ENCODE assay signal across 29 mouse cellular contexts in the genomic region with DNA sequence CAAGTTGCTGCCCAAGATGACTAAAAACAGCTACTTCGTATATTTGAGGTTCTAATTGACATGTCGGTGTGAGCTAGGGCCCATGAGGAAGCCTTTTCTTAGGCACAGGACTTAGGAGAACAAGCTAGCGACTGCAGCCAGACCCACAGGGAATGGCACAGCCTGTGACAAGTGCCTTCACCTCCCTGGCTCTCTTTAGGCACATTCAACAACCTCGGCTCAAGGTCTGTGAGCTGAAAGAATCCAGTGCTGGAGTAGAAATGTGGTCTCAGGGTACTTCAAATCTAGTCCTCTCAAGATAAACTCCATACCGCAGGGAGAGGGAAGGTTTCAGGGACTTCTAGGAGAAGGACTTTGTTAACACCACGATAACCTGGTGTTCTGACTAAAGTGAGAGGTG.
DNase-seq lines count a peak whose midpoint lies in the region; ATAC-seq and TF ChIP-seq lines count a peak whose summit lies in the region.
"Had no signal": no experiment of that assay in that cellular context is flagged by ENCODE, and none has a peak within 500 bp of the region (broad histone marks: within the 10 kb centered on the region; RNA-seq: fewer than 3 reads in every experiment).

No protein-coding gene starts in this region.

- no peaks in the 10 kb centered on the region for H3K27me3 ChIP-seq in intestine, embryonic 16.5 days (replicated peaks; ENCODE audit: control insufficient read depth, insufficient read depth, low read length)
- H3K27me3 ChIP-seq in intestine, embryonic 15.5 days (replicated peaks), result no peaks in the 10 kb centered on the region
- no peaks in the 10 kb centered on the region; the same call in 1 of the 2 replicates for H3K27me3 ChIP-seq in lung, embryonic 14.5 days (ENCODE audit: insufficient read depth, low read length)
- H3K27me3 ChIP-seq in lung, embryonic 16.5 days (ENCODE audit: control insufficient read depth, insufficient read depth, low read depth, low read length), result no peaks in the 10 kb centered on the region
- no peaks in the 10 kb centered on the region for H3K27me3 ChIP-seq in forebrain, postnatal 0 days (ENCODE audit: insufficient read depth, low read length)
- H3K27me3 ChIP-seq: CH12.LX; embryonic facial prominence, embryonic 13.5 days; embryonic facial prominence, embryonic 15.5 days; forebrain, embryonic 12.5 days; Patski had no signal

- H3K4me3 ChIP-seq in intestine, embryonic 16.5 days (ENCODE audit: low read length), result no peak overlapping the region
- H3K4me3 ChIP-seq in intestine, embryonic 15.5 days (replicated peaks), result no peak overlapping the region
- H3K4me3 ChIP-seq in lung, embryonic 14.5 days (ENCODE audit: low read depth, low read length), result no peak overlapping the region
- H3K4me3 ChIP-seq in lung, adult 2 months (replicated peaks; ENCODE audit: extremely low read depth, low read depth, low read length), result no peak overlapping the region
- no peak overlapping the region for H3K4me3 ChIP-seq in lung, embryonic 16.5 days (ENCODE audit: low read length)
- H3K4me3 ChIP-seq in cortical plate, adult 2 months (ENCODE audit: insufficient read depth, low read length), result no peak overlapping the region
- H3K4me3 ChIP-seq in forebrain, postnatal 0 days (ENCODE audit: low read depth, low read length), result no peak overlapping the region
- H3K4me3 ChIP-seq: embryonic facial prominence, embryonic 13.5 days; embryonic facial prominence, embryonic 15.5 days; erythroblast, embryonic 14.5 days; forebrain, embryonic 10.5 days; forebrain, embryonic 12.5 days had no signal

- no peaks in the 10 kb centered on the region for H3K36me3 ChIP-seq in intestine, embryonic 16.5 days (ENCODE audit: control insufficient read depth, insufficient read depth, low read length)
- H3K36me3 ChIP-seq in intestine, embryonic 15.5 days, result no peaks in the 10 kb centered on the region
- H3K36me3 ChIP-seq in lung, embryonic 14.5 days (ENCODE audit: insufficient read depth), result no peaks in the 10 kb centered on the region
- H3K36me3 ChIP-seq in lung, embryonic 16.5 days (ENCODE audit: control insufficient read depth, insufficient read depth, low read length), result no peaks in the 10 kb centered on the region
- H3K36me3 ChIP-seq in forebrain, postnatal 0 days (ENCODE audit: insufficient read depth), result no peaks in the 10 kb centered on the region
- H3K36me3 ChIP-seq: embryonic facial prominence, embryonic 13.5 days; embryonic facial prominence, embryonic 15.5 days; forebrain, embryonic 10.5 days; forebrain, embryonic 12.5 days; G1E had no signal

- peaks cover 27% of the 10 kb centered on the region for H3K4me1 ChIP-seq in intestine, embryonic 16.5 days (ENCODE audit: control insufficient read depth, insufficient read depth, low read length)
- 0 out of 2 replicates have a peak, but pooled peaks cover 4% of the 10 kb centered on the region for H3K4me1 ChIP-seq in intestine, embryonic 15.5 days (replicated peaks)
- H3K4me1 ChIP-seq in lung, embryonic 14.5 days (ENCODE audit: insufficient read depth), result no peaks in the 10 kb centered on the region
- H3K4me1 ChIP-seq in lung, adult 2 months (ENCODE audit: control insufficient read depth, insufficient read depth, low read length), result no peaks in the 10 kb centered on the region
- peaks cover 11% of the 10 kb centered on the region for H3K4me1 ChIP-seq in lung, embryonic 16.5 days (replicated peaks; ENCODE audit: control insufficient read depth, insufficient read depth, low read length)
- H3K4me1 ChIP-seq in cortical plate, adult 2 months (ENCODE audit: control insufficient read depth, insufficient read depth, low read length), result peaks cover 10% of the 10 kb centered on the region
- H3K4me1 ChIP-seq in forebrain, postnatal 0 days (ENCODE audit: insufficient read depth), result no peaks in the 10 kb centered on the region
- H3K4me1 ChIP-seq: embryonic facial prominence, embryonic 13.5 days; embryonic facial prominence, embryonic 15.5 days; forebrain, embryonic 10.5 days; forebrain, embryonic 12.5 days had no signal

- 47% methylated on average over 6 of the region's 6 CpGs for WGBS in intestine, embryonic 16.5 days
- 49% methylated on average over 6 of the region's 6 CpGs for WGBS in intestine, embryonic 15.5 days
- WGBS in lung, embryonic 14.5 days, result 44% methylated on average over 6 of the region's 6 CpGs
- 51% methylated on average over 6 of the region's 6 CpGs for WGBS in lung, adult 2 months
- 39% methylated on average over 6 of the region's 6 CpGs for WGBS in lung, embryonic 16.5 days
- WGBS in forebrain, postnatal 0 days, result 72% methylated on average over 6 of the region's 6 CpGs

- H3K9me3 ChIP-seq in intestine, embryonic 16.5 days (ENCODE audit: control insufficient read depth, low read length), result peaks cover 4% of the 10 kb centered on the region; the same call in 1 of the 2 replicates
- H3K9me3 ChIP-seq in intestine, embryonic 15.5 days, result no peaks in the 10 kb centered on the region; the same call in 1 of the 2 replicates
- H3K9me3 ChIP-seq in lung, embryonic 14.5 days (ENCODE audit: low read depth, low read length), result no peaks in the 10 kb centered on the region
- H3K9me3 ChIP-seq in lung, embryonic 16.5 days (ENCODE audit: control insufficient read depth, low read length), result peaks cover 2% of the 10 kb centered on the region; the same call in 1 of the 2 replicates
- H3K9me3 ChIP-seq in forebrain, postnatal 0 days (ENCODE audit: low read length), result no peaks in the 10 kb centered on the region
- H3K9me3 ChIP-seq: embryonic facial prominence, embryonic 15.5 days; forebrain, embryonic 10.5 days; forebrain, embryonic 12.5 days had no signal

- H3K4me2 ChIP-seq in intestine, embryonic 16.5 days (ENCODE audit: low read depth, low read length), result no peak overlapping the region
- H3K4me2 ChIP-seq in intestine, embryonic 15.5 days (replicated peaks), result no peak overlapping the region
- H3K4me2 ChIP-seq in lung, embryonic 14.5 days, result no peak overlapping the region
- H3K4me2 ChIP-seq in lung, embryonic 16.5 days (ENCODE audit: low read depth, low read length), result no peak overlapping the region
- H3K4me2 ChIP-seq in forebrain, postnatal 0 days (ENCODE audit: low read depth), result no peak overlapping the region
- H3K4me2 ChIP-seq: embryonic facial prominence, embryonic 13.5 days; embryonic facial prominence, embryonic 15.5 days; forebrain, embryonic 12.5 days had no signal

- no peak overlapping the region for H3K9ac ChIP-seq in intestine, embryonic 16.5 days (ENCODE audit: low read depth, low read length)
- H3K9ac ChIP-seq in intestine, embryonic 15.5 days, result no peak overlapping the region
- no peak overlapping the region for H3K9ac ChIP-seq in lung, embryonic 14.5 days
- H3K9ac ChIP-seq in lung, embryonic 16.5 days (ENCODE audit: low read length), result no peak overlapping the region
- no peak overlapping the region for H3K9ac ChIP-seq in forebrain, postnatal 0 days
- H3K9ac ChIP-seq: embryonic facial prominence, embryonic 13.5 days; embryonic facial prominence, embryonic 15.5 days; forebrain, embryonic 12.5 days had no signal

- DNase-seq in lung, embryonic 14.5 days, result peak; percentile 36
- DNase-seq in lung, adult 2 months, result no peak
- DNase-seq in lung, postnatal 4 days, result no peak
- no peak for DNase-seq in forebrain, postnatal 0 days
- DNase-seq: adrenal gland, adult 8-10 months; adrenal gland, postnatal 14 days; adrenal gland, postnatal 36 days; B cell, adult 2 months; cerebellum, adult 11-12 months; cerebellum, adult 2 months; cerebellum, adult 9-10 months; cerebellum, postnatal 10 days; cerebellum, postnatal 25 days; embryo, embryonic 11 days had no signal

- no peak for TF ChIP-seq CTCF in lung, embryonic 14.5 days (IDR thresholded peaks at IDR 0.05; ENCODE audit: low read depth)
- no peak for TF ChIP-seq CTCF in lung, adult 2 months (IDR thresholded peaks at IDR 0.05; ENCODE audit: insufficient read depth, low read length)
- TF ChIP-seq CTCF in cortical plate, adult 2 months (IDR thresholded peaks at IDR 0.05; ENCODE audit: extremely low read depth, insufficient read depth, low read length), result no peak
- TF ChIP-seq CTCF in forebrain, postnatal 0 days (IDR thresholded peaks at IDR 0.05; ENCODE audit: low read depth), result no peak

- no peak for ATAC-seq in intestine, embryonic 16.5 days
- ATAC-seq in intestine, embryonic 15.5 days, result no peak
- ATAC-seq in lung, embryonic 14.5 days (ENCODE audit: insufficient read depth), result peak; percentile 49; the same call in 1 of the 2 replicates
- ATAC-seq in lung, embryonic 16.5 days (ENCODE audit: low read depth), result peak; percentile 79
- no peak for ATAC-seq in forebrain, postnatal 0 days
- ATAC-seq: activated CD4-positive, CD25-positive, alpha-beta regulatory T cell, adult 4 months; CD4-positive, CD25-positive, alpha-beta regulatory T cell, adult 4 months; forebrain, embryonic 14.5 days; Patski had no signal

- 0 out of 2 replicates have a peak overlapping the region, but pooled peaks have one; percentile 57 for H3K27ac ChIP-seq in intestine, embryonic 16.5 days (ENCODE audit: low read length)
- no peak overlapping the region for H3K27ac ChIP-seq in intestine, embryonic 15.5 days
- peak overlapping the region; percentile 76 for H3K27ac ChIP-seq in lung, embryonic 14.5 days (ENCODE audit: low read depth)
- peak overlapping the region; percentile 77 for H3K27ac ChIP-seq in lung, embryonic 16.5 days (ENCODE audit: low read length)
- peak overlapping the region; percentile 53; the same call in 1 of the 2 replicates for H3K27ac ChIP-seq in cortical plate, adult 2 months (ENCODE audit: insufficient read depth, low read length)
- no peak overlapping the region for H3K27ac ChIP-seq in forebrain, postnatal 0 days (ENCODE audit: low read depth, low read length)
- H3K27ac ChIP-seq: embryonic facial prominence, embryonic 13.5 days; embryonic facial prominence, embryonic 15.5 days; forebrain, embryonic 10.5 days; forebrain, embryonic 12.5 days had no signal

- TF ChIP-seq POLR2A in lung, adult 2 months (IDR thresholded peaks at IDR 0.05; ENCODE audit: borderline replicate concordance, extremely low read depth, low read depth, low read length), result no peak
- TF ChIP-seq POLR2A in cortical plate, adult 2 months (IDR thresholded peaks at IDR 0.05; ENCODE audit: extremely low read depth, insufficient read depth, low read length), result no peak

Comparison
In these comparisons a context has a peak if more than half of its experiments do, and no peak if none do; other contexts are left out.
1. H3K27ac ChIP-seq: peak in intestine, embryonic 16.5 days (single experiment), lung, embryonic 14.5 days (single experiment), lung, embryonic 16.5 days (single experiment) and cortical plate, adult 2 months (single experiment); none in intestine, embryonic 15.5 days (single experiment) and forebrain, postnatal 0 days (single experiment).
2. ATAC-seq: peak in lung, embryonic 14.5 days (single experiment) and lung, embryonic 16.5 days (single experiment); none in intestine, embryonic 16.5 days (single experiment), intestine, embryonic 15.5 days (single experiment) and forebrain, postnatal 0 days (single experiment).